Mouse (Mus musculus): ENCODE data around the gene T.

GRCm38 (mm10) chr17:8448324-8448723 is 14.1 kb downstream of the T start:
- no peak for TF ChIP-seq POLR2A (IDR thresholded peaks at IDR 0.05; ENCODE audit: extremely low read depth, insufficient read depth, low read length)
- no peak for TF ChIP-seq CTCF (IDR thresholded peaks at IDR 0.05; ENCODE audit: low read depth, low read length)
